Mouse (Mus musculus) olfactory bulb, adult 2 months (tissue): ENCODE data around the gene Man1b1. TPM values are rescaled to one million over a fixed set of nuclear protein-coding genes. Genes with fewer than 3 reads are reported as not detected.

Experiments used
- H3K27ac ChIP-seq: fragments of 200-500 bp; 2 replicates; pipeline ENCODE4 v1.5.1; 2012; ENCODE audit warnings: low read depth, low read length; ENCODE audit not compliant: insufficient read depth
- H3K4me1 ChIP-seq: fragments of 200-500 bp; 2 replicates; pipeline ENCODE4 v1.6.1; 2012; ENCODE audit warnings: low read length; ENCODE audit not compliant: control insufficient read depth, insufficient read depth
- H3K4me3 ChIP-seq: fragments of 200-500 bp; 2 replicates; pipeline ENCODE4 v1.5.1; 2012; ENCODE audit warnings: mild to moderate bottlenecking, low read depth, low read length, moderate library complexity; ENCODE audit not compliant: insufficient read depth
- CTCF ChIP-seq: fragments of 200-500 bp; IDR thresholded peaks from 2 replicates; pipeline ENCODE4 v1.5.1; 2012; ENCODE audit warnings: low read depth, mild to moderate bottlenecking, low read length, moderate library complexity; ENCODE audit not compliant: insufficient read depth
- POLR2A ChIP-seq: fragments of 200-500 bp; IDR thresholded peaks from 2 replicates; pipeline ENCODE4 v1.6.1; 2012; ENCODE audit warnings: mild to moderate bottlenecking, low read depth, low read length, moderate library complexity; ENCODE audit not compliant: insufficient read depth
- WGBS: fragments of 180-500 bp; shearing (Covaris S2); methylation state at CpG from one replicate; pipeline ENCODE4 v1.1.7; 2018; 5-methylcytosine and 5-hydroxymethylcytosine counted together
- polyA plus RNA-seq: library from polyadenylated mRNA; stranded (reverse); fragments of >200 nt; gene quantifications from 2 replicates; pipeline ENCODE4 v1.2.4, GENCODE M21; 2012; ENCODE audit warnings: low replicate concordance; ENCODE audit not compliant: missing spikeins, insufficient read depth, insufficient read length

The Man1b1 gene
- polyA plus RNA-seq, 1 experiment = not detected

GRCm38 (mm10) chr2:25356208-25357079 lies 24.3 kb downstream of the Man1b1 start, which contains the start of gene Dpp7:
Gene Dpp7, minus strand, starts transcription at chr2:25356359.
- TF ChIP-seq POLR2A (no peak), CTCF (no peak)
- Histone ChIP-seq H3K27ac (no peak within 1 kb of the TSS), H3K4me3 (peak within 1 kb of the TSS; percentile 50), H3K4me1 (peaks cover 23% of the 10 kb centered on the region)
- WGBS = 1% methylated on average over 13 of the region's 13 CpGs

GRCm38 (mm10) chr2:25359848-25360247 lies 27.7 kb downstream of the Man1b1 start:
- no peak overlapping the region for H3K27ac ChIP-seq
- peaks cover 34% of the 10 kb centered on the region for H3K4me1 ChIP-seq
- TF ChIP-seq POLR2A = no peak
- TF ChIP-seq CTCF = no peak
- 78% methylated on average over 4 of the region's 4 CpGs for WGBS
- H3K4me3 ChIP-seq = no peak overlapping the region

GRCm38 (mm10) chr2:25363478-25364178 lies 31.5 kb downstream of the Man1b1 start:
- TF ChIP-seq CTCF (no peak), POLR2A (no peak)
- Histone ChIP-seq H3K4me1 (peaks cover 24% of the 10 kb centered on the region), H3K27ac (no peak overlapping the region), H3K4me3 (no peak overlapping the region)
- 69% methylated on average over 13 of the region's 13 CpGs for WGBS

GRCm38 (mm10) chr2:25364313-25364712 lies 32.2 kb downstream of the Man1b1 start:
- Histone ChIP-seq H3K4me1 (peaks cover 24% of the 10 kb centered on the region), H3K27ac (no peak overlapping the region), H3K4me3 (no peak overlapping the region)
- no peak for TF ChIP-seq POLR2A
- no peak for TF ChIP-seq CTCF
- WGBS = 94% methylated on average over 4 of the region's 4 CpGs

GRCm38 (mm10) chr2:25364761-25365090 lies 32.6 kb downstream of the Man1b1 start:
- H3K4me1 ChIP-seq = peaks cover 24% of the 10 kb centered on the region
- peak overlapping the region; percentile 86 for H3K4me3 ChIP-seq
- TF ChIP-seq CTCF (no peak), POLR2A (no peak)
- WGBS = 45% methylated on average over 9 of the region's 9 CpGs
- no peak overlapping the region for H3K27ac ChIP-seq

GRCm38 (mm10) chr2:25365091-25365761 lies 33.1 kb downstream of the Man1b1 start, which contains the start of gene Uap1l1:
Gene Uap1l1, minus strand, starts transcription at chr2:25365682.
- 1% methylated on average over 54 of the region's 54 CpGs for WGBS
- H3K4me3 ChIP-seq = peak within 1 kb of the TSS; percentile 86
- peak; percentile 24; the same call in 1 of the 2 replicates for TF ChIP-seq CTCF
- peak; percentile 48; the same call in 1 of the 2 replicates for TF ChIP-seq POLR2A
- H3K27ac ChIP-seq = 0 out of 2 replicates have a peak within 1 kb of the TSS, but pooled peaks have one; percentile 18
- H3K4me1 ChIP-seq = peaks cover 24% of the 10 kb centered on the region

- TF ChIP-seq POLR2A = no peak
- TF ChIP-seq CTCF = no peak
- H3K27ac ChIP-seq = no peak overlapping the region
- H3K4me1 ChIP-seq = peaks cover 18% of the 10 kb centered on the region
- H3K4me3 ChIP-seq = no peak overlapping the region
- 96% methylated on average over 3 of the region's 3 CpGs for WGBS
Measured at GRCm38 (mm10) chr2:25369996-25370395, 37.9 kb downstream of the Man1b1 start.

- Histone ChIP-seq H3K27ac (no peak within 1 kb of the TSS), H3K4me1 (peaks cover 11% of the 10 kb centered on the region), H3K4me3 (peak within 1 kb of the TSS; percentile 56)
- no peak for TF ChIP-seq CTCF
- TF ChIP-seq POLR2A = no peak
- WGBS = 1% methylated on average over 65 of the region's 65 CpGs
Measured at GRCm38 (mm10) chr2:25371764-25372643, 39.9 kb downstream of the Man1b1 start, which contains the start of gene Sapcd2. Gene Sapcd2, plus strand, starts transcription at chr2:25372321.
